Mouse (Mus musculus) MEL-GATA-1-ER (cell line): ENCODE data around the gene Zfp980.
"Not testable (repeated sequence)": the region's sequence is repeated elsewhere in the genome, so short reads cannot be mapped to it uniquely, and the experiment has no call there.

Source experiments
- DNase-seq: peaks from one replicate; pipeline ENCODE4 v3.0.0-alpha.2; 2012; ENCODE audit warnings: low read depth; ENCODE audit errors: extremely low read depth

Gene Zfp980

DNA sequence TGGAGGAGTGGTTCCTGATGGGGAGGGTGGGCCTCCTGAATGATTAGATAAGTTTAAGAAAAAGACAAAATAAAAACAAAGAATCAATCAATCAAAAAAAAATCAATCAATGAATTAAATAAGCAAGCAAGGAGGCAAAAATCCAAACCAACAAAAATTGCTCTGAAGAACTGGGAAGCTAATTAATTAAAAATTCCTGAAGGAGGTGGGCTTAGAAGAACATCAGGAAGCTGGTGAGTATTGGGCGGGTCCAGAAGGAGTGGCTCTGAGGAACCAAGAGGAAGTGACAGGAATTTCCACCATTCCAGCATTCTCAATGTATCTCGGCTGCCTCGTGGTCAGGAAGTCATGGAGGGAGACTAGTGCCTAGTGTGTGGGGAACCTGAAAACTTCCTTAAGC, at the start of gene Zfp980:
TSS of gene Zfp980 (plus strand) at position 301 of the 400 bp plus-strand sequence.
- DNase-seq, result not testable (repeated sequence)

DNA sequence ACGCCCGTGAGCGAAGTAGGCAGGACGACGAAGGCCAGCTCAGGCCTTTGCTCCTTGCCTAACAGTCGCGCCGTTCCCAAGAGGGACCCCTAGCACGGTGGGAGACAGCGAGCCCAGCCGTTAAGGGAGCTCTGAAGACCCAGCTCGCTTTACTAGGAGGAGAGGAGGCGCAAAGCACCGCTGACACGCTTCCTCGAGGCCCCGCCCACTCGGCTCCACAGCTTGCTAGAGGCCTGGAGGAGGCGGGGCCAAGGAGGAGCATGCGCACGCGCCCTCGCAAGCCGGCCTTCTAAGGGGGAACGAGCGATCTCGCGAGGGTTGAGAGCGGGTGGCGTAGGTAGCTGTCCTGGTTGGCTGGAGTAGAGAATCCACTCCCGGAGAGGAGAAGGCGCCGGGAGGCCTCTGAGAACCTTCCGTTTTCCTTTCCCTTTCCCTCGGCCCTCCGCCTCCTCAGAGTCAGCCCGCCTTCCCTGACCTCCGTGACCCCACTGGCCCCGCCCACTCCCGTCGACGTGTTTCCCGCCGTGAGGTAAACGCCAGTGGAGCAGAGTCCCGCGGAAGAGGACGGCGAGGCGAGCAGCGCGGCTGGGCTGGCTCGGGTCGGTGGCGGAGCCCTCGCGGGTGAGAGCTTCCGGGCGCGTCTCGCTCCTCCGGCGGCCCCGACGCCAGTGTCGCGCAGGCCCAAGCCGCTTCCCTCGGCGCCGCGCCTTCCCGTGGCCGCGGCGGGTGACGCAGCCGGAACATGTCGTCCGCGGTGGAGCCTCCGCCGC, 29.9 kb upstream of the Zfp980 start:
- DNase-seq, result not testable (repeated sequence)

DNA sequence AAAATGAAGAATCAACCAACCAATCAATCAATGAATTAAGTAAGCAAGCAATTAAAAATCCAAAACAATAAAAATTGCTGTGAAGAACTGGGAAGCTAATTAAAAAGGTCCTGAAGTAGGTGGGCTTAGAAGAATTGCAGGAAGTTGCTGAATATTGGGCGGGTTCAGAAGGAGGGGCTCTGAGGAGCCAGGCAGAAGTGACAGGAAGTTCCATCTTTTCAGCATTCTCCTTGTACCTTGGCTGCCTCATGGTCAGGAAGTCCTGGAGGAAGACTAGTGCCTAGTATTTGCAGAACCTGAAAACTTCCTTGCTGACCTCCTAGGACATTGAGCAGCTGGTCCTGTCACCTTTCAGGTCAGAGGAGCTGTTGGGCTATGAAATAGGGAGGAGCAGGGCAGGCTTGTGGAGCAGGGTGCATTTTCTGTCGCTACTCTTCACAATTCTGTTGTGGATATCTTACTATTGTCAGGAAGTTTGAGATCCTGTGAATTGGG, 3.8 kb downstream of the Zfp980 start:
- not testable (repeated sequence) for DNase-seq

GRCm38 (mm10) chr4:145680217-145680616, 9.7 kb downstream of the Zfp980 start:
- DNase-seq, result not testable (repeated sequence)

GRCm38 (mm10) chr4:145680672-145681387, 10.3 kb downstream of the Zfp980 start:
- DNase-seq, result not testable (repeated sequence)

DNA sequence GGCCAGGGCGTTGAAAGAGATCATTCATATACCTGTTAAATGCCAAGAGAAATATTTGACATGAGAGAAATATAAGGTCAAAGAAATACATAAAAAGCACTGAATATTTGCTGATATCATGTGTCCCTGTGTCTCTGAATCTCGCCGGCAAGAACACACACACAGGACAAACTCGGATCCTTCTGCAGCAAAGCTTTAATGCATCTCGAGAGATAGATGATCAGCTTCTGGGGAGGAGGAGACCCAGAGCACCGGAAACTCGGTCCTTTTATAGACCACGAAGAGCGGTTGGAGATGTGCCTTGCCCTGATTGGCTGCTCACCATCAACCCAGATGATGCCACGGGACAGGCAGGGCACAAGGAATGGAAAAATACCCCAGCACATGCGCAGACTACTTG, 11.5 kb downstream of the Zfp980 start:
- DNase-seq, result not testable (repeated sequence)

DNA sequence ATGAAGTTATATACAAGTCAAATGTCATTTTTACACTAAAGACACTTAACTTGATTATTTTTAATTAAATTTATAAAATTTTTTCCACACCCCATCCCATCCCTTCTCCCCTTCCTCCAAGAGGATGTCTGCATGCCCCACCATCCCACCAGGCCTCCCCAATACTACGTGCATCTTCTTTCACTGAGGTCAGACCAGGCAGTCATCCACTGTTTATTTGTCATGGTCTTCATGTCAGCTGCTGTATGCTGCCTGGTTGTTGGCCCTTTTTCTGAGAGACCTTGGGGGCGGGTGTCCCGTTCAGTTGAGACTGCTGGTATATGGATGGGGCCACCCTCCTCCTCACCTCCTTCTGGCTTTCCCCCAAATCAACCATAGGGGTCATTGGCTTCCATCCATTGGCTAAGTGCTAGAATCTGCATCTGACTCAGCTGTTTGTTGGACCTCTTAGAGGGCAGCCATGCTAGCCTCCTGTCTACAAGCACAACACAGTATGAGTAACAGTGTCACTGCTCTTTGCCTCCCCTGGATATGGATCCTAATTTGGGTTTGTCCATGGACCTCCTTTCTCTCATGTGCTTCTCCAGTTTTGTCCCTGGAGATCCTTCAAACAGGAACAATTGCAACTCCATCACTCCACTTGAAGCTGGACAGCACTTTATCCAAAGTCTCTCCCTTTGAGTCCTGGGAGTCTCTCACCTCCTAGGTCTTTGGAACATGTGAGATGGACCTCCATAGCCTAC, 12.7 kb downstream of the Zfp980 start:
- DNase-seq, result not testable (repeated sequence)

- DNase-seq, result not testable (repeated sequence)
Observed at GRCm38 (mm10) chr4:145686061-145686460, 15.6 kb downstream of the Zfp980 start.

DNA sequence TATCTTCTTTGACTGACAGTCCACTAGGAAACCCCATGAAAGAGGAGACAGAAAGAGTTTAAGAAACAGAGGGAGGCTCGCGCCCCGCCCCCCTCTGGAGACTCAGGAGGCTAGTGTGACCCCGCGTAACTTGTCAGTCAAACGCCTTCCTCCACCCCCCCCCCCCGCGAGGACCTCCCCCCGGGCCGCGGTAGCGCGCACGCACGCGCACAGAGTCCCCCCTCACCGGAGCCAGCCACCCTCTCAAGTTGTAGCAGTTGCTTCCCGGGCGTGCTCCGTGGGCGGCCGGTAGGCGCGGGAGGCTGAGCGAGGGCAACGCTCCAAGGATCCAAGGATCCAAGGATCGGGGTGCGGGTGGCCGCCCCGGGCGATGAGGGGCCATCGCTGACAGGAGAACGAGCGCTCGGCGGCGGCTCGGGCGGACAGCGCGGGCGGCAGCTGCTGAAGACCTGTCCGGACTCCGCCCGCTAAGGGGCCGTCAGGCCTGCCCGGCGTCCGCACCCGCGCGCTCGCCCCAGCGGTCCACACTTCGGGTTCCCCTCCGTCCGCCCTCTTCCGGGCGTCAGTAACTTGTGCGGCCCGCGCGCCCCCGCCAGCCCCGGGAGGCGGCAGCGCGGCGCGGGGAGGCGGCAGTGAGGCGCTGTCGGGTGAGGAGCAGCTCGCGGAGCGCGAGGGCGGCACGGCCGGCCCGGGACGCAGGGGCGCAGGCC, 74.6 kb downstream of the Zfp980 start:
- not testable (repeated sequence) for DNase-seq

- not testable (repeated sequence) for DNase-seq
Observed at GRCm38 (mm10) chr4:145745645-145745991, 75.1 kb downstream of the Zfp980 start.
